Mouse (Mus musculus) testis, adult 2 months (tissue): ENCODE measurements at regions not wholly inside any gene's neighbourhood (a gene's known extent, or its start where the extent isn't known, plus 50 kb on each side); places are given as distances from the start of the nearest gene placed in this dataset.

Experiments
- H3K27ac ChIP-seq: fragments of 200-500 bp; 2 replicates; pipeline ENCODE4 v1.5.1; 2012; ENCODE audit warnings: low read depth, low read length; ENCODE audit not compliant: control insufficient read depth, insufficient read depth
- H3K27me3 ChIP-seq: fragments of 200-500 bp; 2 replicates; pipeline ENCODE4 v1.6.1; 2012; ENCODE audit warnings: mild to moderate bottlenecking, low read length, moderate library complexity; ENCODE audit not compliant: control insufficient read depth, insufficient read depth
- H3K36me3 ChIP-seq: fragments of 200-500 bp; 2 replicates; pipeline ENCODE4 v1.6.1; 2012; ENCODE audit warnings: mild to moderate bottlenecking, low read length; ENCODE audit not compliant: control insufficient read depth, insufficient read depth
- H3K4me1 ChIP-seq: fragments of 200-500 bp; 2 replicates; pipeline ENCODE4 v1.6.1; 2012; ENCODE audit warnings: low read length; ENCODE audit not compliant: control insufficient read depth, insufficient read depth
- H3K4me3 ChIP-seq: fragments of 200-500 bp; 2 replicates; pipeline ENCODE4 v1.5.1; 2012; ENCODE audit warnings: low read depth, mild to moderate bottlenecking, low read length, moderate library complexity, mixed read lengths; ENCODE audit not compliant: control insufficient read depth
- CTCF ChIP-seq: fragments of 200-500 bp; IDR thresholded peaks from 2 replicates; pipeline ENCODE4 v1.5.1; 2012; ENCODE audit warnings: low read depth, mild to moderate bottlenecking, inconsistent platforms, low read length, moderate library complexity; ENCODE audit not compliant: control insufficient read depth, insufficient read depth, insufficient replicate concordance
- POLR2A ChIP-seq: fragments of 200-500 bp; IDR thresholded peaks from 2 replicates; pipeline ENCODE4 v1.6.1; 2012; ENCODE audit warnings: low read depth, mild to moderate bottlenecking, inconsistent platforms, low read length, moderate library complexity; ENCODE audit not compliant: control insufficient read depth

DNA sequence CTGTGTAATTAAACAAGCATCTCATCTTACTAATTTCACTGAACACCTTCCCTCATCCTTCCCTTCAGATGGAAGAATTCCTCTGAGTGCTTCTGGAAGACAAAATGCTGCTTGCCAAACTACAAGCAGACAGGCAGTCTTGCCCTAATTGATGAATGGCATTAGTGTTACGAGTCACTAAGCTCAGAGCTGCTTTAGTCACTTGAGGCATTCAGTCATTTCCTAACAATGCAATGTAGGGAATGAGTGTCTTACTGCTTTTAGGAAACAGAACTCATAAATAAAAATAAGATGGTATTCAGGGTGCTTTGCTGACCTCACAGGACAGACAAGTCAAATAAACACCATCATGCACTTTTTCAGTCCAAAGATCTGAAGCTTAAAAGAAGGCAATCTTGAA is 285.1 kb upstream of the Paip1 start:
- Histone ChIP-seq H3K27me3 (no peaks in the 10 kb centered on the region), H3K27ac (no peak overlapping the region), H3K36me3 (no peaks in the 10 kb centered on the region), H3K4me3 (no peak overlapping the region), H3K4me1 (no peaks in the 10 kb centered on the region)
- TF ChIP-seq POLR2A: no peak
- TF ChIP-seq CTCF: no peak

DNA sequence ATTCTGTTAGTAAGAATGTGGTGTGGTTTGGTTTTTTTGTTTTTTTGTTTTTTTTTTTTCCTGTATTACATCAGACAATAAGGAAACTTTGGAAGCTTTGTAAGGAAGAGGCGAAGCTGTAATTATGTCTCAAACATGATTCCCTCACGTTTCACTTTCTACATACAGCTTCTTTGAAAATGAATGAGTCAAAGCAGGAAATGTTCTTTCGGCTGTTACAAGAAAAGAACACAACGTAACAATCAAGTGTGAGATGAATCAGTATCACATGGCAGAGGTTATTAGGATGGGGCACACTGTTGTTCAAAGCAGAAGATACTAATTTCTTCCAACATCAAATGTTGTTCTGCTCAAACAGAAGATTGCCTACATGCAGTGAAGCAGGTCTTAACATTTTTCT is 282.7 kb upstream of the Paip1 start:
- no peaks in the 10 kb centered on the region for H3K4me1 ChIP-seq
- H3K27me3 ChIP-seq: no peaks in the 10 kb centered on the region
- no peak overlapping the region for H3K4me3 ChIP-seq
- no peaks in the 10 kb centered on the region for H3K36me3 ChIP-seq
- H3K27ac ChIP-seq: no peak overlapping the region
- TF ChIP-seq POLR2A (no peak), CTCF (no peak)

DNA sequence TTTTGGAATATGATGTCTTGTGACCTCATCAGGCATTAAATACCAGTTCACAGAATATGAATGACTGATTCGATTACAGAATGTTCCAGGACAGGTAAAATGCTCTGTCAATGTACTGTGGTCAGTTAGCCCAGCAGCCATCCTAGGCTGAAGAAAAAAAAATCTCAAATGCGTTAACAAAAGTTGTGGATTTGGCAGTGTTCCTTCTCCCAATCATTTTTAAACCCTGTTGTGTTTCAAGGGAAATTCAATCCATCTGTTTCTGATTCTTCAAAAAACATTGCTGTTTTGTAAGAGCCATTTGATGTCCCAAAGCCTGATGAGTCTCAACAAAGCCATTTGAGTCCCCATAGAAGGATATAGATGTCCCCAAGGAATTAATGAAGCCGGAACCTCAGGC is 280.7 kb upstream of the Paip1 start:
- no peak overlapping the region for H3K27ac ChIP-seq
- no peak overlapping the region for H3K4me3 ChIP-seq
- TF ChIP-seq CTCF: no peak
- H3K4me1 ChIP-seq: no peaks in the 10 kb centered on the region
- no peaks in the 10 kb centered on the region for H3K36me3 ChIP-seq
- no peaks in the 10 kb centered on the region for H3K27me3 ChIP-seq

DNA sequence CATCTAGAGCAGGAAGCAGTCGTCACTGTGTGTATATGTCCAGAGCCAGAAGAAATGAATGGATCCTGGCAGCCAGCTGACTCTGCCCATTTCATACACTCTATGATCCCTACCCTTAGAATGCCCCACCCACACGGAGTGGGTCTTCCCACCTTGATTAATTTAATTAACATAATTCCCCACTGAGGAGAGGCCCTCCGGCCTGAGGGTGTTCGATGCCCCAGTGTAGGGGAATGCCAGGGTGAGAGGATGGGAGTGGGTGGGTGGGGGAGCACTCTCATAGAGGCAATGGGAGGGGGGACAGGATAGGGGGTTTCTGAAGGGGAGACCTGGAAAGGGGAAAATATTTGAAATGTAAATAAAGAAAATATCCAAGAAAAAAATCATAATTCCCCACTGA is 279.3 kb upstream of the Paip1 start:
- Histone ChIP-seq H3K4me1 (no peaks in the 10 kb centered on the region), H3K4me3 (no peak overlapping the region), H3K27ac (no peak overlapping the region), H3K27me3 (no peaks in the 10 kb centered on the region), H3K36me3 (no peaks in the 10 kb centered on the region)
- no peak for TF ChIP-seq CTCF
- no peak for TF ChIP-seq POLR2A

DNA sequence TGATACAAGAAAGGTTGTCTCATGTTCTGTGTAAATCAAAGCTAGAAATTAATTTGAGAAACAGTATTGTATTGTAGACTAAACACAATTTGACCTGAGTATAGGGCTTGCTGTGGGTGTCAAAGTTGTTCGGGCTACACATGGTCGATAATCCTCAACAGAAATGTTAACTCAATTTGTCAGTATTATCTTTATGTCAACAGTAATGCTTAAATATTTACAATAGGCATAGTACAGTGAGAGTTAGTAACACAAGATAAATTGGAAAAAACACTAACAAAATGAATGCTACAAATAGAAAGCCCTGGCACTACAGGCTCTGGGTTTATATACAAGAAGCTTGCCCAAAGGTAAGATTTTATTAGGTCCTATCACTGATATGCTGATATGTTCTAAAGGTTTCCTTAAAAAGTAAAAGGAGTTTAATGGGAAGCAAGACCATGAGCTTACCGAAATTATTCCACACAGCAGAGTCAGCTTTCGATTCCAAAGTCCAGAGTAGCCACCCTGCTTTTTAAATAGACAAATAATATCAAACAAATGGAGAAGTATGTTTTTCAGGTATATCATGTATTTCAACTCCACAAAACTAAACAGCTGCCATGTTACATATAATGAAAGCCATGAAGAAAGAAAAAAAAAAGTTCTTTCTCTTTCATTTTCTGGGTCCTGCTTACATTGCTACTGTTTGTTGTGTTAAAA is 277.4 kb upstream of the Paip1 start:
- Histone ChIP-seq H3K4me1 (no peaks in the 10 kb centered on the region), H3K27me3 (no peaks in the 10 kb centered on the region), H3K4me3 (no peak overlapping the region), H3K27ac (no peak overlapping the region), H3K36me3 (no peaks in the 10 kb centered on the region)
- TF ChIP-seq CTCF: no peak
- TF ChIP-seq POLR2A: no peak

DNA sequence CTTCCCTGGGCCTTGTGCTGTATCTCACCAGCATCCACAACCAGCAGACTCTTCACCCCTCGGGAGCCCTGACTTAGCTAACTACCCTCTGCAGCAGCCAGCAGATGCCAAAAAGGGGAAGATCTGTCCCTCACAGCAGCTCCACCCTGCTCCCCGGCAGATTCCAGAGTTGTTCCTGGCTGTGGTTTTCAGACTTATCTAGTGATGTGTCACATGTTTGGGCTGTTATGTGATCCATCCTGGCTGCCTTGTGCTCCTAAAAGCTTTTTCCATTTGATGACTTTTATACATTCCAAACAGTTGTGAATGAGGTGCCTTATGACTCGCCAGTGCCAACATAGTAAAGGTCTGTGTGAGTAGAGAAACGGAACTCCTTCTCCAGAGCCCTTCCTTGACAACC is 250.6 kb upstream of the Paip1 start:
- H3K27me3 ChIP-seq: no peaks in the 10 kb centered on the region
- H3K4me3 ChIP-seq: no peak overlapping the region
- H3K36me3 ChIP-seq: no peaks in the 10 kb centered on the region
- no peaks in the 10 kb centered on the region for H3K4me1 ChIP-seq
- no peak overlapping the region for H3K27ac ChIP-seq
- no peak for TF ChIP-seq POLR2A
- no peak for TF ChIP-seq CTCF

DNA sequence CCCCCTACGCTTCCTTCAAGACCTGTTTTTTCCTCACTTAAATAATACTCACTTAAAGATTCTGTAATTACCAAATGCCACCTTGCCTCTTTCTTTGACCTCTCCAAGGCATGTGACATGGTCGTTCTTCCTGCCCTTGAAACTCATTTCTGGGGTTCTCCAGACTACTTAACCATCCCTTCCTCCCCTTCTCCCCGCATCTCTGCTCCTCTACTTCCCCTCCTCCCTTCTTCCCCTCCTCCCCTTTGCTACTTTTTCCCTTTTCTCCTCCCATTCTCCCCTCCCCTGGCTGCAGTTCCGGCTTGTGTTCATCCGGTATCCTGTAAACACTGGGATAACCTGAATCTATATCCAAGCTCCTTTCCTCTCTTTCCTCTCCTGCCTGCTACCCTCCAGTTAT is 250.2 kb upstream of the Paip1 start:
- no peaks in the 10 kb centered on the region for H3K27me3 ChIP-seq
- H3K36me3 ChIP-seq: no peaks in the 10 kb centered on the region
- no peak for TF ChIP-seq POLR2A
- no peak for TF ChIP-seq CTCF
- H3K27ac ChIP-seq: no peak overlapping the region
- H3K4me1 ChIP-seq: no peaks in the 10 kb centered on the region
- no peak overlapping the region for H3K4me3 ChIP-seq
